Mouse (Mus musculus) gastrocnemius, postnatal 25 days (tissue): ENCODE results near the gene Hax1. TPM values are rescaled to one million over a fixed set of nuclear protein-coding genes. Genes with fewer than 3 reads are reported as not detected.
A peak's percentile ranks its signal among the peaks of the same experiment; 100 is the strongest.

Experiments used
- DNase-seq: peaks from one replicate; pipeline ENCODE4 v3.0.0; 2022
- microRNA-seq, 2 experiments: library from miRNA; unstranded; fragments of <30 nt; microRNA quantifications; one replicate each; pipeline ENCODE4 v1.2.0; 2021; ENCODE audit warnings: borderline replicate concordance in 2 of 2
- total RNA-seq, 2 experiments: library from RNA; stranded (reverse); gene quantifications; 1 replicate in 1 of 2; 2 replicates in 1 of 2; pipeline ENCODE4 v1.2.3; 2021

Gene Hax1
- total RNA-seq, 2 experiments from 2014 or later: 44.7 to 54.8 TPM

GRCm38 (mm10) chr3:89962059-89962750 lies 36.4 kb downstream of the Hax1 start:
- DNase-seq: peak; percentile 49

GRCm38 (mm10) chr3:89961436-89961835 lies 37.1 kb downstream of the Hax1 start:
- no peak for DNase-seq

GRCm38 (mm10) chr3:89960469-89960868 lies 38.1 kb downstream of the Hax1 start:
- peak; percentile 94 for DNase-seq

- DNase-seq: no peak
These were observed 39.1 kb downstream of the Hax1 start for GRCm38 (mm10) chr3:89959435-89959834.

- DNase-seq: no peak
These were observed 40.7 kb downstream of the Hax1 start for GRCm38 (mm10) chr3:89957880-89958279.

GRCm38 (mm10) chr3:89956177-89956971 lies 42.2 kb downstream of the Hax1 start:
- DNase-seq: no peak

GRCm38 (mm10) chr3:89953420-89953819 lies 45.2 kb downstream of the Hax1 start:
- DNase-seq: peak; percentile 45

GRCm38 (mm10) chr3:89948655-89949054 lies 49.9 kb downstream of the Hax1 start:
- DNase-seq: no peak

GRCm38 (mm10) chr3:89948021-89948420 lies 50.6 kb downstream of the Hax1 start:
- no peak for DNase-seq

Small RNA genes within 50 kb of the gene (microRNA-seq; reads per million reads assigned to microRNA genes)
- gene Mir7669: 0.53 to 2.9 reads per million in 2 experiments

Other genes with a start within 250 kb of the Hax1 start
- gene Chrnb2, start 234.1 kb downstream of the Hax1 start, total RNA-seq: under 1 TPM; 0.11 to 0.13 TPM
- 10 to 100 TPM; 11.8 to 14.9 TPM for gene Ube2q1, start 225.2 kb downstream of the Hax1 start, total RNA-seq
- gene She, start 167.4 kb downstream of the Hax1 start, total RNA-seq: 1 to 10 TPM; 4.2 to 5.0 TPM
- 1 to 10 TPM; 3.1 to 4.2 TPM for gene Il6ra, start 85.6 kb downstream of the Hax1 start, total RNA-seq
- gene Atp8b2, start 35.3 kb downstream of the Hax1 start, total RNA-seq: 10 to 100 TPM; 14.1 to 15.1 TPM
- 10 to 100 TPM; 84.1 to 84.9 TPM for gene 4933434E20Rik, start 52.9 kb upstream of the Hax1 start, total RNA-seq
- 10 to 100 TPM; 79.1 to 79.3 TPM for gene Ubap2l, start 53.8 kb upstream of the Hax1 start, total RNA-seq
- gene Tpm3, start 73.9 kb upstream of the Hax1 start, total RNA-seq: 100 to 1,000 TPM; 133 to 716 TPM
- gene Nup210l, start 105.4 kb upstream of the Hax1 start, total RNA-seq: under 1 TPM; 0.05 to 0.08 TPM
- gene Rps27, start 214.9 kb upstream of the Hax1 start, total RNA-seq: 100 to 1,000 TPM; 823 to 860 TPM
- 1 to 10 TPM; 7.1 to 8.8 TPM for gene Rab13, start 214.9 kb upstream of the Hax1 start, total RNA-seq
- 10 to 100 TPM; 54.3 to 56.9 TPM for gene Jtb, start 232.8 kb upstream of the Hax1 start, total RNA-seq
- gene Creb3l4, start 244.7 kb upstream of the Hax1 start, total RNA-seq: under 1 TPM in 1 of 2 experiments, not detected in 1; 0.35 TPM
- gene Slc39a1, start 249.4 kb upstream of the Hax1 start, total RNA-seq: 10 to 100 TPM; 49.6 to 54.7 TPM